Mouse (Mus musculus): ENCODE data around the gene Ifitm6. TPM values are rescaled to one million over a fixed set of nuclear protein-coding genes. Genes with fewer than 3 reads are reported as not detected.
A peak's percentile ranks its signal among the peaks of the same experiment; 100 is the strongest.

The Ifitm6 gene
- polyA plus RNA-seq, 1 experiment from 2014 or later = 0.93 TPM

DNA sequence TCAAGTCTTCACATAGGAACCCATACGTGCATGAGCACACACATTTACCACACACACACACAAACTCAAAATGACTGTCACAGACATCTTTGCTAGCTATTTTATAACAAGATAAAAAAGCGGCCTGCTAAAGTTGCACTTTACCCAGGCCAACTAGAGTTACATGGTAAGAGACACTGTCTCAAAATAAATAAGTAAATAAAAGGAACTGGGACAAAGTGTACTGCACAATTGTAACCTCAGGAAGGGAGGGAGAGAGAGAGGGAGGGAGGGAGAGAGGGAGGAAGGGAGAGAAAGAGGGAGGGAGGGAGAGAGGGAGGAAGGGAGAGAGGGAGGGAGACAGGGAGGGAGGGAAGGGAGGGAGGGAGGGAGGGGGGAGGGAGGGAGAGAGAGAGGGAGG is 34.7 kb upstream of the Ifitm6 start:
- Histone ChIP-seq H3K4me1 (replicated peaks; ENCODE audit: control insufficient read depth, insufficient read depth, low read length) (0 out of 2 replicates have a peak, but pooled peaks cover 4% of the 10 kb centered on the region), H3K4me3 (ENCODE audit: low read depth, low read length) (no peak overlapping the region), H3K9me3 (ENCODE audit: control insufficient read depth) (no peaks in the 10 kb centered on the region), H3K4me2 (replicated peaks; ENCODE audit: low read depth) (no peak overlapping the region), H3K9ac (ENCODE audit: low read depth, low read length) (no peak overlapping the region), H3K27me3 (replicated peaks; ENCODE audit: control insufficient read depth, insufficient read depth, low read length) (no peaks in the 10 kb centered on the region), H3K36me3 (ENCODE audit: control insufficient read depth, insufficient read depth) (no peaks in the 10 kb centered on the region), H3K27ac (ENCODE audit: low read depth, low read length) (no peak overlapping the region)
- WGBS = 65% methylated on average over 2 of the region's 2 CpGs
- no peak for TF ChIP-seq CTCF (IDR thresholded peaks at IDR 0.05; ENCODE audit: low read depth)
- ATAC-seq = no peak

DNA sequence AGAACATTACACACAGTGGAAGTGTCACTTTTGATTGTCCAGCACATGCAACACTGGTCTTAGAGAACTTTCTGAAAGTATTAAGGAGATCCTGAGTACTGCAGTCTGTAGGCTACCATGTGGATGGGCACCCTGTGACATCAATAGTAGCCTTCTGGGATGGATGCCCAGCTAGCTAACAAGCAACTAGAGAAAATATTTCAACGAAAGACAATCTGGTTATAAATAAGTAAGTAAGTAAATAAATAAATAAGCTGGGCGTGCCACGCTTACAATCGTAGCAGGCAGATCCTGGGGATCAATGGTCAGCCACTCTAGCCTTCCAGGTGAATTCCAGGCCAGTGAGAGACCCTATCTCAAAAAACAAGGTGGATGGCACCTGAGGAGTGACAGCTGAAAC is 34.3 kb upstream of the Ifitm6 start:
- 76% methylated on average over 4 of the region's 4 CpGs for WGBS

DNA sequence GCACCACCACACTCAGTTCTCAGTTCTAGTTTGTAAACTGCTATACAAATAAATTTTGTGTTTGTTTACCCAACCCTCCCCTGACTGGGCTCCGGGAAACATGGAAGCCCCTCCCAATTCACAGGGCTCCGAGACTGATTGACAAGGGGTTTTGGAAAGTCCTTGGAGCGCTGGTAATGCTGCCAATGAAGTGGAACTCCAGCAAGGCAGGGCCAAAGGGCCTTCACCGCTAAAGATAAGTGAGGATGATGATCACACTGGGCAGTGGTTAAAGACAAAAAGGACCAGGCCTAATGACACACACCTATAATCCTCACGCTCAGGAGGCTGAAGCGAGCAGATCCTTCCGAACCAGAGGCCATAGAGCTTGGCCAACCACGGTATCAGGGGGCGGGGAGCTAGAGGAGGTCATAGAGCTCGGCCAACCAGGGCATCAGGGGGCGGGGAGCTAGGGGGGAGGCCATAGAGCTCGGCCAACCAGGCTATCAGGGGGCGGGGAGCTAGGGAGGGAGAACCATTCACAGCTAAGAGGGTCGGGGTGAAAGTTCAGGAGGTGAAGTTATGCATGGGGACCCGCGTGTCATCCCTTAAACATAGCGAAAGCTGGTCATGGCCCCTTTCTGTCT is 33.4 kb upstream of the Ifitm6 start:
- no peaks in the 10 kb centered on the region for H3K27me3 ChIP-seq (replicated peaks; ENCODE audit: control insufficient read depth, insufficient read depth, low read length)
- WGBS = 67% methylated on average over 17 of the region's 17 CpGs

More for the DNA sequence above, 34.3 kb upstream of the Ifitm6 start:
- Histone ChIP-seq H3K36me3 (ENCODE audit: control insufficient read depth, insufficient read depth) (no peaks in the 10 kb centered on the region), H3K9ac (ENCODE audit: low read depth, low read length) (no peak overlapping the region), H3K27ac (ENCODE audit: low read depth, low read length) (no peak overlapping the region), H3K9me3 (ENCODE audit: control insufficient read depth) (no peaks in the 10 kb centered on the region), H3K4me2 (replicated peaks; ENCODE audit: low read depth) (no peak overlapping the region), H3K27me3 (replicated peaks; ENCODE audit: control insufficient read depth, insufficient read depth, low read length) (no peaks in the 10 kb centered on the region), H3K4me3 (ENCODE audit: low read depth, low read length) (no peak overlapping the region), H3K4me1 (replicated peaks; ENCODE audit: control insufficient read depth, insufficient read depth, low read length) (0 out of 2 replicates have a peak, but pooled peaks cover 4% of the 10 kb centered on the region)
- TF ChIP-seq CTCF (IDR thresholded peaks at IDR 0.05; ENCODE audit: low read depth) = no peak
- ATAC-seq = no peak

DNA sequence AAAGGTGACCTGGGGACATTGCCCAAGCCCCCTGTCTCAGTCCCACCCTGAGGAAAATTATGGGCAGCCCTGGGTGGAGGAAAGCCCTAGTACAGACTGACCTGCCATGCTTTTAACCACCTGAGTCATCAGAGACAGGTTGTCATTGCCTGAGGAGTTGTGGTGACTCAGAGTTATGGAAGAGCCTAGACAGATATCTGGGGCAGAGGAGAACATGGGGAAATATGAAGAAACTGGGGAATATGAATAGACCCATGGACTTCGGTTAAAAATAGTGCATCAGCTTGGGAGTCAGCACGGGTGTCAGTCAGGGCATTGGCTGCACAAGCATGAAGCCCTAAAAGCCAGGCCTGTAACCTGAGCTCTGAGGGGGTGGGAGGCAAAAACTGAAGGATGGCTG is 31.6 kb upstream of the Ifitm6 start:
- Histone ChIP-seq H3K4me3 (ENCODE audit: low read depth, low read length) (no peak overlapping the region), H3K27ac (ENCODE audit: low read depth, low read length) (no peak overlapping the region), H3K27me3 (replicated peaks; ENCODE audit: control insufficient read depth, insufficient read depth, low read length) (no peaks in the 10 kb centered on the region), H3K4me1 (replicated peaks; ENCODE audit: control insufficient read depth, insufficient read depth, low read length) (0 out of 2 replicates have a peak, but pooled peaks cover 4% of the 10 kb centered on the region), H3K9me3 (ENCODE audit: control insufficient read depth) (no peaks in the 10 kb centered on the region), H3K4me2 (replicated peaks; ENCODE audit: low read depth) (no peak overlapping the region), H3K36me3 (ENCODE audit: control insufficient read depth, insufficient read depth) (no peaks in the 10 kb centered on the region), H3K9ac (ENCODE audit: low read depth, low read length) (no peak overlapping the region)
- 72% methylated on average over 2 of the region's 2 CpGs for WGBS
- ATAC-seq = no peak
- TF ChIP-seq CTCF (IDR thresholded peaks at IDR 0.05; ENCODE audit: low read depth) = no peak

More for the DNA sequence above, 33.4 kb upstream of the Ifitm6 start:
- no peak for ATAC-seq
- Histone ChIP-seq H3K36me3 (ENCODE audit: control insufficient read depth, insufficient read depth) (no peaks in the 10 kb centered on the region), H3K27ac (ENCODE audit: low read depth, low read length) (no peak overlapping the region), H3K9ac (ENCODE audit: low read depth, low read length) (no peak overlapping the region), H3K4me3 (ENCODE audit: low read depth, low read length) (no peak overlapping the region), H3K9me3 (ENCODE audit: control insufficient read depth) (no peaks in the 10 kb centered on the region), H3K4me2 (replicated peaks; ENCODE audit: low read depth) (no peak overlapping the region), H3K4me1 (replicated peaks; ENCODE audit: control insufficient read depth, insufficient read depth, low read length) (0 out of 2 replicates have a peak, but pooled peaks cover 4% of the 10 kb centered on the region)
- TF ChIP-seq CTCF (IDR thresholded peaks at IDR 0.05; ENCODE audit: low read depth) = no peak

DNA sequence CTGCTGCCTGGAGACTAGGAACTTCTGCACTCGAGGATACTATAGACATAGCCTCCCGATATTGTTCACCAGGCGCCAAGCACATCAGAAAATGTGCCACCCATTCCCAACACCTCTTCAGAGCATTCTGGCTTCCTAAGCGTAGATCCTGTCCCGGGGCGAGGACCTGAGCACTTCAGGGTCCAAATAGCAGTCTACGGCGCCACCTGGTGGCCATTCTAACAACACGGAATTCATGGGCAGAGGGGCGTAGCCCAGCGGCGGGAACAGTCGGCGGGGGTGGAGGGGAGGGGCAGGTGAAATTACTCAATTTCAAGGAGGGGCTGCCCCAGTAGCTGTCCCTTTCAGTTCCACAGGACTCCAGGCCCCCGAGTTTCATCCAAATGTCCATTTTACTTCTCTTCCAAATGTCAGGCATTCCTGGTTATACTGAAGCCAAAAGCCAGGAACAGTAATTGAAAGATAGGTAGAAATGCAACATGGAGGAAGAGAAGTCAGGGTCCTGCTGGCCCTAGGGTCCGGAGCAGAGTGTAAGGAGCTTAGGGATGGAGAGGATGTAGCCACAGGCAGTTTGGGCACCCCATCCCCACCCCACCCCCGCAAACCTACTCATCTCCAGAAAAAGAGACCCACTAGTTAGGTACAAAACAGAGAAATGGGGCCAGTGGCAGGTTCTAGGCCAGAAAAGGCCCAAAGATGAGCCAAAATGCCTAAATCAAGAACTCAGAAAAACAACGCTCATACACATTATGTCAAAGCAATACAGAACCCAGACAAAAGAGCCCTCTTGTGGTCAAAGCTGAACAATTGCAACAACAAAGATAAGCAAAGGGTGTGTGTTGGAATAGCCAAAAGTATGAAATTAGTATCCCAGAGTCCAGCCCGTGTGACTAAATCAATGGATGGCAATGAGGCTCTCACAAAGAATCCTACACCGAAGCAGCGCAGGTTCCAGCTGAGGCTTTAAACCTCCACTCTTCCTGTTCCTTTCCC is 30.8 kb upstream of the Ifitm6 start:
- H3K36me3 ChIP-seq (ENCODE audit: control insufficient read depth, insufficient read depth) = no peaks in the 10 kb centered on the region
- H3K9ac ChIP-seq (ENCODE audit: low read depth, low read length) = peak overlapping the region; percentile 34; the same call in 1 of the 2 replicates
- H3K27me3 ChIP-seq (replicated peaks; ENCODE audit: control insufficient read depth, insufficient read depth, low read length) = no peaks in the 10 kb centered on the region
- 7% methylated on average over 21 of the region's 21 CpGs for WGBS
- peak; percentile 91 for TF ChIP-seq CTCF (IDR thresholded peaks at IDR 0.05; ENCODE audit: low read depth)
- peak overlapping the region; percentile 75 for H3K4me2 ChIP-seq (replicated peaks; ENCODE audit: low read depth)
- peak overlapping the region; percentile 23 for H3K4me3 ChIP-seq (ENCODE audit: low read depth, low read length)
- peak; percentile 85 for ATAC-seq
- H3K9me3 ChIP-seq (ENCODE audit: control insufficient read depth) = no peaks in the 10 kb centered on the region
- peak overlapping the region; percentile 88 for H3K27ac ChIP-seq (ENCODE audit: low read depth, low read length)
- 0 out of 2 replicates have a peak, but pooled peaks cover 4% of the 10 kb centered on the region for H3K4me1 ChIP-seq (replicated peaks; ENCODE audit: control insufficient read depth, insufficient read depth, low read length)

Data from intestine, postnatal 0 days (tissue).